Comparison of ENCODE assay signal across 10 mouse cellular contexts in the genomic region with DNA sequence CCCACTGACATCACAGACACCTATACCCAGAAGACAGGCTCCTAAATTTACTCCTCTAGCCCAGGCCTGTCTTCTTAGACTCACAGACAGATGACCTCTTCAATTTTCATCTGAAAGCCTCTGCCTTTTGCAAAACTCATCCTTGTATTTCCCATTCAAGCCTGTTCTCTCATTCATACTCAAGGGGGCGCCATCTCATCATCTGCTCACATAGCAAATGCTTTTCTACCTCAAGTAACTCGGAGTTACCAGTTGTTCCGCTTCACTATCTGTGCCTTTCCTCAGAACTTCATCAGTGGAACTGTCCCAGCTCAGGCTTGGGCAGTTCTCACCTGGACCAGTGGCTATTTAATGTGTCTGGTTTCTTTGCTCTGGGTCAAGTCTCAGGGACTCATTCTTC.
DNase-seq lines count a peak whose midpoint lies in the region; ATAC-seq and TF ChIP-seq lines count a peak whose summit lies in the region.
"Had no signal": no experiment of that assay in that cellular context is flagged by ENCODE, and none has a peak within 500 bp of the region (broad histone marks: within the 10 kb centered on the region; RNA-seq: fewer than 3 reads in every experiment).

No protein-coding gene starts in this region.

- in situ Hi-C loops in CH12.LX (cut with MboI; ENCODE audit: low pct_ligation_motif_present, low pct_unique_long_range_greater_than_20kb, low sequenced_read_pairs) = no loop called here

- WGBS in hindbrain, embryonic 14.5 days = 13% methylated on average over 3 of the region's 3 CpGs
- WGBS in hindbrain, embryonic 12.5 days = 17% methylated on average over 3 of the region's 3 CpGs
- 13% methylated on average over 3 of the region's 3 CpGs for WGBS in embryonic facial prominence, embryonic 14.5 days

- H3K4me2 ChIP-seq in hindbrain, embryonic 14.5 days (replicated peaks) = no peak overlapping the region
- H3K4me2 ChIP-seq in hindbrain, embryonic 12.5 days (replicated peaks) = no peak overlapping the region
- no peak overlapping the region for H3K4me2 ChIP-seq in CH12.LX (ENCODE audit: insufficient read depth, low read depth, poor library complexity, severe bottlenecking)
- no peak overlapping the region for H3K4me2 ChIP-seq in embryonic facial prominence, embryonic 14.5 days (ENCODE audit: low read depth, low read length)
- H3K4me2 ChIP-seq: heart, embryonic 15.5 days had no signal

- TF ChIP-seq POLR2A in CH12.LX (IDR thresholded peaks at IDR 0.05; ENCODE audit: low read depth, low read length) = no peak

- H3K4me1 ChIP-seq in hindbrain, embryonic 14.5 days (replicated peaks; ENCODE audit: control insufficient read depth, insufficient read depth, low read length) = peaks cover 7% of the 10 kb centered on the region
- no peaks in the 10 kb centered on the region; the same call in 1 of the 2 replicates for H3K4me1 ChIP-seq in hindbrain, embryonic 12.5 days
- no peaks in the 10 kb centered on the region for H3K4me1 ChIP-seq in CH12.LX (ENCODE audit: control insufficient read depth in 1 of 2, insufficient read depth in 2 of 2)
- no peaks in the 10 kb centered on the region for H3K4me1 ChIP-seq in embryonic facial prominence, embryonic 14.5 days (ENCODE audit: control insufficient read depth, insufficient read depth, low read length)
- H3K4me1 ChIP-seq: megakaryocyte, embryonic 14.5 days had no signal

- no peak overlapping the region for H3K4me3 ChIP-seq in hindbrain, embryonic 14.5 days (replicated peaks; ENCODE audit: low read length)
- no peak overlapping the region for H3K4me3 ChIP-seq in hindbrain, embryonic 12.5 days
- no peak overlapping the region for H3K4me3 ChIP-seq in CH12.LX (replicated peaks in 1 of 3; ENCODE audit: low read depth in 2 of 3, low read length in 2 of 3, poor library complexity in 1 of 3)
- no peak overlapping the region for H3K4me3 ChIP-seq in embryonic facial prominence, embryonic 14.5 days (ENCODE audit: low read depth, low read length)
- H3K4me3 ChIP-seq: heart, embryonic 15.5 days; megakaryocyte, embryonic 14.5 days had no signal

- H3K27me3 ChIP-seq in hindbrain, embryonic 14.5 days (ENCODE audit: control insufficient read depth, insufficient read depth, low read length) = no peaks in the 10 kb centered on the region
- H3K27me3 ChIP-seq in hindbrain, embryonic 12.5 days = no peaks in the 10 kb centered on the region
- H3K27me3 ChIP-seq in CH12.LX (replicated peaks) = no peaks in the 10 kb centered on the region
- H3K27me3 ChIP-seq in embryonic facial prominence, embryonic 14.5 days (replicated peaks; ENCODE audit: control insufficient read depth, insufficient read depth, low read length) = no peaks in the 10 kb centered on the region
- H3K27me3 ChIP-seq: heart, embryonic 15.5 days; megakaryocyte, embryonic 14.5 days had no signal

- TF ChIP-seq CTCF in CH12.LX (conservative IDR thresholded peaks at IDR 0.05 in 1 of 2, IDR thresholded peaks at IDR 0.05 in 1 of 2; ENCODE audit: low read depth in 2 of 2, low read length in 2 of 2) = peak; percentile 41 to 75; a peak in 2 of 4 replicates

- TF ChIP-seq EP300 in CH12.LX (IDR thresholded peaks at IDR 0.05; ENCODE audit: low read length) = no peak

- intact Hi-C loops in left cerebral cortex, postnatal 36 days (cut with DNase I) = loop anchor here (5.0 kb wide), 1 partner anchor 555 kb away; no protein-coding TSS in a partner anchor

- peak; percentile 75 for TF ChIP-seq RAD21 in CH12.LX (IDR thresholded peaks at IDR 0.05; ENCODE audit: low read depth, low read length)

- H3K9me3 ChIP-seq in hindbrain, embryonic 14.5 days (ENCODE audit: control insufficient read depth, low read length) = no peaks in the 10 kb centered on the region
- H3K9me3 ChIP-seq in hindbrain, embryonic 12.5 days (replicated peaks) = no peaks in the 10 kb centered on the region
- H3K9me3 ChIP-seq in CH12.LX (replicated peaks; ENCODE audit: low read length) = peaks cover 2% of the 10 kb centered on the region
- H3K9me3 ChIP-seq in embryonic facial prominence, embryonic 14.5 days (ENCODE audit: control insufficient read depth, low read length) = no peaks in the 10 kb centered on the region
- H3K9me3 ChIP-seq: heart, embryonic 15.5 days had no signal

- dilution Hi-C loops in CH12.LX (cut with MboI; ENCODE audit: extremely low pct_ligation_motif_present, extremely low pct_unique_long_range_greater_than_20kb, low sequenced_read_pairs) = no loop called here

- no peak overlapping the region for H3K27ac ChIP-seq in hindbrain, embryonic 14.5 days
- no peak overlapping the region for H3K27ac ChIP-seq in hindbrain, embryonic 12.5 days
- H3K27ac ChIP-seq in CH12.LX (ENCODE audit: insufficient read depth, low read depth) = no peak overlapping the region
- no peak overlapping the region for H3K27ac ChIP-seq in embryonic facial prominence, embryonic 14.5 days (replicated peaks; ENCODE audit: low read depth, low read length)
- H3K27ac ChIP-seq: heart, embryonic 15.5 days had no signal

- DNase-seq in hindbrain, embryonic 14.5 days (ENCODE audit: low spot score) = peak; percentile 63
- DNase-seq in CH12.LX (ENCODE audit: extremely low read depth) = peak; percentile 50
- DNase-seq in adipocyte (ENCODE audit: low spot score) = peak; percentile 66
- peak; percentile 61 for DNase-seq in embryonic facial prominence, embryonic 14.5 days (ENCODE audit: low spot score)
- peak; percentile 51 to 52 for DNase-seq in left cerebral cortex, postnatal 36 days (ENCODE audit: low spot score in 2 of 2)
- no peak for DNase-seq in B cell, adult 2 months

- H3K79me2 ChIP-seq in CH12.LX (replicated peaks; ENCODE audit: control insufficient read depth, extremely low read depth, insufficient read depth, poor library complexity, severe bottlenecking) = no peaks in the 10 kb centered on the region

- H3K9ac ChIP-seq in hindbrain, embryonic 14.5 days = no peak overlapping the region
- no peak overlapping the region for H3K9ac ChIP-seq in hindbrain, embryonic 12.5 days
- no peak overlapping the region for H3K9ac ChIP-seq in CH12.LX (ENCODE audit: insufficient read depth, low read depth)
- H3K9ac ChIP-seq in embryonic facial prominence, embryonic 14.5 days (ENCODE audit: low read depth, low read length) = no peak overlapping the region
- H3K9ac ChIP-seq: heart, embryonic 15.5 days had no signal

- ATAC-seq in hindbrain, embryonic 14.5 days (ENCODE audit: low FRiP score) = no peak
- ATAC-seq in hindbrain, embryonic 12.5 days (ENCODE audit: low FRiP score) = no peak; the same call in 1 of the 2 replicates
- ATAC-seq in embryonic facial prominence, embryonic 14.5 days (ENCODE audit: low read depth) = no peak
- no peak for ATAC-seq in inflammation-experienced regulatory T-cells, adult 6 months

- 0 out of 2 replicates have a peak, but pooled peaks cover 7% of the 10 kb centered on the region for H3K36me3 ChIP-seq in hindbrain, embryonic 14.5 days (replicated peaks; ENCODE audit: control insufficient read depth, insufficient read depth)
- 0 out of 2 replicates have a peak, but pooled peaks cover 6% of the 10 kb centered on the region for H3K36me3 ChIP-seq in hindbrain, embryonic 12.5 days
- H3K36me3 ChIP-seq in CH12.LX (replicated peaks in 1 of 2; ENCODE audit: control insufficient read depth in 1 of 2, insufficient read depth in 1 of 2, low read length in 1 of 2) = no peaks in the 10 kb centered on the region
- no peaks in the 10 kb centered on the region for H3K36me3 ChIP-seq in embryonic facial prominence, embryonic 14.5 days (ENCODE audit: control insufficient read depth, insufficient read depth, low read length)

TF ChIP-seq in CH12.LX, 34 proteins besides CTCF, POLR2A, EP300 and RAD21:
- TF ChIP-seq SMC3 (IDR thresholded peaks at IDR 0.05; ENCODE audit: low read depth, low read length) (peak; percentile 63), POLR2AphosphoS2 (IDR thresholded peaks at IDR 0.05; ENCODE audit: low read depth, low read length) (no peak), SIN3A (IDR thresholded peaks at IDR 0.05; ENCODE audit: low read length) (no peak), CHD2 (IDR thresholded peaks at IDR 0.05; ENCODE audit: low read length) (no peak)

Comparison
In these comparisons a context has a peak if more than half of its experiments do, and no peak if none do; other contexts are left out.
1. DNase-seq: peak in hindbrain, embryonic 14.5 days (single experiment), CH12.LX (single experiment), adipocyte (single experiment), embryonic facial prominence, embryonic 14.5 days (single experiment) and left cerebral cortex, postnatal 36 days (2 of 2); none in B cell, adult 2 months (0 of 2).